Mouse (Mus musculus) adrenal gland, postnatal 36 days (tissue): ENCODE data around the gene Lrp4. TPM values are rescaled to one million over a fixed set of nuclear protein-coding genes. Genes with fewer than 3 reads are reported as not detected.

ENCODE experiments used
- DNase-seq, 2 experiments: peaks; one replicate each; pipeline ENCODE4 v3.0.0; 2021; ENCODE audit warnings: mixed read lengths in 1 of 2
- long read RNA-seq, 2 experiments: library from polyadenylated mRNA; stranded (forward); transcript quantifications; one replicate each; pipeline ENCODE4 v2.0.0; 2021; ENCODE audit warnings: borderline sequencing depth in 2 of 2
- total RNA-seq, 2 experiments: library from RNA; stranded (reverse); gene quantifications; 2 replicates each; pipeline ENCODE4 v1.2.3; 2021

The Lrp4 gene
- 1 to 10 TPM; 4.3 to 4.8 TPM for total RNA-seq
- long read RNA-seq, experiment 1, result 0 reads
- long read RNA-seq, experiment 2, result 0 reads

DNA sequence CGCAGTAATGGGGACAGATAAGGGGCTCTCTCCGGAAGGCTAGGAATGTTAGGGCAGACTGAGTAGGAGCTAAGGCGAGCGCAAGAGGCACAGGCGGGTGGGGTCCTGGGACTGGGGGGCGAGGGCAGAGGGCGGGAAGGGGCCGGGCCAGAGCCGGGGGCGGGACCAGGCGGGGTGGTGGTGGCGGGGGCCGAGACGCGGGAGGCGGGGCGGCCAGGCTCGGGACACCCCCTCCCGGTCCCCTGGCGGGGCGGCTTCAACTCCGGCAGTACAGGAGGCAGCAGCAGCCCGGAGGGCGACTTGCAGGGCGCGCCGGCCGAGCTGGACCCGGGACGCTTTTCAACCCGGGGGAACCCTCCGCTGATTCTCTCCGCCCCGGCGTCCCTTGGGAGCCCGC, at the start of gene Lrp4:
Gene Lrp4 (plus strand): TSS at position 253 of the 397 bp plus-strand sequence.
- peak; percentile 72 to 84 for DNase-seq

DNA sequence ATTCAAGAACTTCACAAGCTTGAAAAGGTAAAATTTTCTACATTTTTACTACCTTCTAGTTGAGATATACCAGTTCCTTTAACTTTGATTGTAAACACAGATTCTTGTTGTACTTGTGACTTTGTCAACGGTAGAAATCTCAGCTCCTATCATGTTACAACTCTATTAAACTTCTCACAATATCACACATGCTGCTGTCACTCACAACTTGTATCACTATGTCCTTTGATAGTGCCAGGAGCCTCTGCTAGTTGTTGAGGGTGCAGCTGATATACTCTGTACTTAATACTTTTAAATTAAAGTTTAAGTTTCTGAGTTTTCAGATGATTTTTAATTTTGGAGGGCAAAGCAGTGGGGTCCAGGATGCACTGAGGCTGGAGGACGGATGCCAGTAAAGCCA, 49.3 kb upstream of the Lrp4 start:
- no peak for DNase-seq

DNA sequence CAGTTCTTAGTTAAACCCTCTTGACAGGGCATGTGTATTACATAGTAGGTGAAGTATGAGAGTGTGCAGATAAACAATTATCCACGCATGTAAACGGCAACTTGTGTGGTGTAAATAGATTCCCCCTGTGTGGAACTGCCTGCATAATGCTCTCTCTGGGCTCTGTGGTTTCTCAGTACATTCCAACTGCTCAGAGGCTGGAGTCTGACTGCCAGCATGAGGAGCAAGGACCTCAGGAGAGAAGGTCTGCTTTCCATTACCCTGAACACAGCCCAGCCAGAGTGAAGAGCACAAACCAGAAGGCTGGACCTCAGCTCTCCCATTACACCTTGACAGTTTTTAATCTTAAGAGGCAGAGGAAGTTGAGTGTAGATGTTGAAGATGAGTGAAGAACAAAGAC, 45.8 kb upstream of the Lrp4 start:
- DNase-seq, result no peak

DNA sequence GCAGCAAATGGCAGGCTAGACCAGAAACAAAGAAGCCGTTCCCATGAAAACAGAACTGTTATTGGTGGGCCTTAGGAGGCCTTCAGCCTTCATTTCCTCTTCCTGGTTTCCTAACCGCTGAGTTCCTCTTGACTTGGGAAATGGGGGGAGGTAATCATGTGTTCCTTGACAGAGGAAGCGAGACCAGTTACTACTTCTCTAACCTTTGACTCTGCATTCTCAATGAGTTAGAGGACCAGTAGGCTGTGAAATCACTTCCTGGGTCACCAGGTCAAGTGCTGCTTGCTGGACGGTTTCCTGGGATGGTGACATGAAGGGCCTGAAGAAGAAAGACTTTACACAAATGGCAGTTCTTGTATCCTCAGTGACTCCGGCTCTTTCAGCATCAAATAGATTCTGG, 45.0 kb upstream of the Lrp4 start:
- DNase-seq, result peak in 1 of 2 experiments; percentile 28

DNA sequence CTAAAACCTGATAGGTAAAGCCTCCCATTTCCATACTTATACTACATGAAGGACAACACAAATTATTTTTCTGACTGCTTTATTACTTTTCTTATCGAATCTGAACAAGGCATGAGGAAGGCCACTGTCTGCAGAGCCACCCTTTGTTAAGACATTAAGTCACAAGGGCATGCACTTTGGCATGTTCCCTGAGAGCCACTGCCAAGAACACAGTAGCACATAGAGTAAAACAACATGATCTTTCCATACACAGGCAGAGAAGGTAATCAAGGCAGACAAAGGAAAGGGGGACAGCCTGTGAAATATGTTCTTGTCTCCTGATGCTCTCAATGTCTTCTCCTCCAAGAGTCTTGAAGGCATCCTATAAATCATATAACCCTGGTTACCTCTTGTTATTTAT, 43.5 kb upstream of the Lrp4 start:
- peak; percentile 17 to 38 for DNase-seq

DNA sequence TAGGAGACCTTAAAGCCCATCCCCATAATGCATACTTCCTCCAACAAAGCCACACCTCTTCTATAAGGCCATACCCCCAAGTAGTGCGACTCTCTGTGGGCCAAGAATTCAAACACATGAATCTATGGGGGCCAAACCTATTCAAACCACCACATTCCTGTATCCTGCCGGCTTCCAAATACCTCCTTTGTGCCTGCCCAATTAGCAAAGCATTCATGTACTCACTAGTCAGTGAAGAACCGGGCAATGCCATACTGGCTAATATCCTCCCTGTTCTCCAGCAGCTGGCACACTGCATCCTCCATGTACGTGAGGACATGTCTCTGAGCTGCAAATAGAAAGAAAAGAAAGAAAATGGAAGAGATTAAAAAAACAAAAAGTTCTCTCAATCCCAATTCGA, 35.7 kb upstream of the Lrp4 start:
- DNase-seq, result no peak

DNA sequence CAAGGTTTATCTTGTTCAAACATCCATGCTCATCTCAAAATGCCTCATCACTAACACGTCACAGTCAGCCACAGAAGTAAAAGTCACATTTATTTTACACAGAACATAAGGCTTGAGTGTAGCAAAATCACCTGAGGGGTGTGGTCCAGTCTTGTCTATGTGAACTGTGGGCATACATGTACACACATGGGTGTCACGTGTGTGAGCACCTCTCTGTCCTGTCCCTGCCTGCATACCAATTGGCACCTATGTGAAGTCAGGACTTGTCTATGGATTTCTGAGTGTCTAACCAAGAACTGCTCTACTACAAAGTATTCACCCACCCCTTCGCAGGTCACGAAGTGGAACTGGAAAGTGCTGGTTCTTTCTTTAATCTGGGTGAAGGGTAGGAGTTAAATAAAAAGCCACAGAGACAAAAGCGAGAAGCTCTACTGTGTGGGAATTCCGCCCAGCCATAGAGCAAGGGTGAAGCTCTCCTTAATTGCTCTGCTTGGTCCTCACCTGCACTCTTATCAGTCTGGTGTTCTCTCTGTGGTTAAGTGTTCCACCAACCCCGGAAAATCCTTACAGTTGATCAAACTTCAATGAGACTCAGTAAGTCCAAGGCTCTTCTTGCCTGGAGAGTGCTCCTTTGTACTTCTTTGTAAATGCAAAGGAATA, 33.1 kb upstream of the Lrp4 start:
- DNase-seq, result no peak

DNA sequence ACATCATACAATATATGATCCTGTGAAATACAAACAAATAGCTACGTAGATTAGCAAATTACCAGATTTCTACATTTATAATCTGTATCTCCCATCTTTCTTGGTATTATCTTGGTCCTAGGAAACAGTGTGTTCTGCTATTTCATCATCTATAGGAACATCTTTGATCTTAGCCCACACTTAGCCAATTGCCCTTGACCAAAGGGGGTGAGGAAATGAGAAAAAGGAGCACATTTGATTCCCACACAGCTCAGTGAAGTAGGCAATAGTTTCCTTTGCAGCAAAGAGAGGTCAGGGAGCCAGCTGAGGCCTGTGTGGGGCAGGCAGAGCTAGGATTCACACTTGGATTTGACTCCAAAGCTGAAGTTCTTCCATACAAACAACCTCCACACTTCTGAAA, 31.0 kb upstream of the Lrp4 start:
- DNase-seq, result no peak

DNA sequence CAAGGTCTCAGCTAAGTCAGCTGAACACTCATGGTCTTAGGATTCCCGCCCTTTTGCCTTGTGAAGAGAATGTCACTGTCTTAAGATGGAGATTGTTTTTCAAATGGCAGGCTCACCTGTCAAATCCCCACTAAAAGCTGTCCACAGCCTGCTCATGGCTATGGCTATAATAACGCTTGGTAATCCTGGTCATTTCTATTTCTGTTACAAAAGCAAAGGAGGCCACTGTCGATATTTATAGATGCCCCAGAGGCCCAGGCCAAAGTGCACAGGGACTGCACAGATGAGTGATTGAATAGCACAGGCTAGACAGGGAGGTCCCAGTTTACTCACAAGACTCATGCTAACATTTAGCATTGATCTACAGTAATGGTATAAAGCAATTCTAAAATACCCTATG, 28.2 kb upstream of the Lrp4 start:
- DNase-seq, result no peak

DNA sequence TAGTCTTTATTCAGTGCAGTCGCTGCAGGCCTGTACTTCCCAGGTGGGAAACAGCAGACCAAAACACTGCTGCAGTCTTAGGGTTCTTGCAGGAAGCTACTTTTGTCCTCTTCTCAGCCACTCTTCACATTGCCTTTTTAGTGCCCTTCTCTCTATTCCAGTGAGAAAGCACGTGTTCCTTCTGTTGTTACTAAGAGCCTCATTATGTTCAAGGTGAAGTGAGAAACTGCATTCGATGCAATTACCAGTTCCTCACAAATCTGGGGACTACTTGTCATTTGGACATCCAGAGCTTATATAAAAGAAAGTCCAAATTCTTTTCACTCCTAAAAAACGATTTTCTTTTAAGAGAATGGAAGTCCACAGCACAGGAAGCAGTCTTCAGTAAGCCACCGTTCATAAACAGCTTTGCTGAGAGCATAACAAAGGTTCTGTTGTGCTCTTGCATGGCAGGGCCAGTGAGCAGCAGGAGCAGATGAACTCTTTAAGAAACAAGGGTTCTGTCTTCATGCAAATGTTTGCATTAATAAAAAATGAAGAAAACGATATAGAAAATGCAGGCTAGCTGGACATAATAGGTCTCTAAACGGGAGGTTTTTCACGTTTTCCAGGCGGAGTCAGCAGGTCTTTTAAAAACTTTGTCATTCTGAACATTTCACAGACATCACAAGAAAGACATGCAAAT, 27.3 kb upstream of the Lrp4 start:
- no peak for DNase-seq

DNA sequence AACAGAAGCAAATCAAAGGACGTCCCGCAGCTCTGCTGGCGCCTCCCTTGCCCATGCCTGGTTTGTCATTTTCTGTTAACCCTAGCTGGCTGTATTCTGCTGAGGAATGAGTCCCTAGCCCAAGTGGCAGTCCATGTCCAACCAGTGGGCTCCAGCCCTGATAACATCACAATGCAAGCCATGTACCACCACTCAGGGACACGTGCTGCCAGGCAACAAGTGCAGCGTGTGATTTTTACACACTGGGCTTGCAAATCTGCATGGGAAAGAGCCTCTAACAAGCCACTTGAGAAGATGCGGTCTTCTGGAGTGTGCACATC, 26.8 kb upstream of the Lrp4 start:
- DNase-seq, result no peak

DNA sequence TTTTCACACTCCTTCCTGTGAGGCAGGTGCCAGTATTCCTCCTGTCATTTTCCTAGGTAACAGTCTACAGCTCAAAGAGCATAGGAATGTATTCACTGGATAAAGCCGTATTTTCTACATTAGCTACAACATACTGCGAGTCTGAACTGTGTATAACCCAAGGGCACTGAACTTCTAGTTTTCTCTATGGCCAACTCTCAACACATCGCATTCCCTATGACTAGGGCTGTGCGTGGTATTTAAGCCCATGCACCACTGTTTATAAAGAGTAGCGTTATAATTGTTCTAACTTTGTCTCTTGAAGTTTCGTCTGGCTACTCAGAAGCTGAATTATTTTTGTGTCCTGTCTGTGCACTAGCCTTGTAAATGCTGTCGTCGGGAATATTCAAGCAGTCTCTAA, 20.6 kb upstream of the Lrp4 start:
- DNase-seq, result no peak

DNA sequence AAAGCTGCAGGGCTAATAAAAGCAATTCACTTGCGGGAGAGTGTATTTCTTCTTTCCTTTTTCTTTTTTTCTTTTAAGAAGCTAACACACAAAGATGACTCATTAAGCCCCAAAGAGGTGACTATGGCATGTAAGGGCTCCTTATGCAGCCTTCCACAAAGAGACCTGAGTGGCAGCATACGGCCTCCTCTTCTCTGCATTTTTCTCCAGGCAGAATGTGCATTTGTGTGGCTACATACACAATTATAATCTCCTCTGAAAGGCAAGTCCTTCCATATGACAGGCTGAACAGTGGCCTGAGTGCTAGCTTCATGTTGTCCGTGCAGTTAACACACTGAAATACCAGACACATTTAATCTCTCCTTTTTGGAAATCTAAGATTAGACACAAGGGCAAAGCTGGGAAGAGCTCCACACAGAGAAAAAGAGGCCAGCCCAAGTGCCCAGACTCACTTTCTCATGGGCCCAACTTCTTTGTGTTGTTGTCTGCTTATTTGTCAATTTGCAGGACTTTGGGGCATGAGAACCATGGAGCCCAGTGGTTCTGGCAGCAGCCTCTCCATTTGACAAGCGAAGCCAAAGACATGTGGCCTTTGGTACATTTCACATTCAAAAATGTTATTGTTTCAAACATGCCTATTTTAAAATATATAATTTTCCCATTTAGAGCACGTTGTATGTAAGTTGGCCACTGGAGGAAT, 20.0 kb upstream of the Lrp4 start:
- no peak for DNase-seq

DNA sequence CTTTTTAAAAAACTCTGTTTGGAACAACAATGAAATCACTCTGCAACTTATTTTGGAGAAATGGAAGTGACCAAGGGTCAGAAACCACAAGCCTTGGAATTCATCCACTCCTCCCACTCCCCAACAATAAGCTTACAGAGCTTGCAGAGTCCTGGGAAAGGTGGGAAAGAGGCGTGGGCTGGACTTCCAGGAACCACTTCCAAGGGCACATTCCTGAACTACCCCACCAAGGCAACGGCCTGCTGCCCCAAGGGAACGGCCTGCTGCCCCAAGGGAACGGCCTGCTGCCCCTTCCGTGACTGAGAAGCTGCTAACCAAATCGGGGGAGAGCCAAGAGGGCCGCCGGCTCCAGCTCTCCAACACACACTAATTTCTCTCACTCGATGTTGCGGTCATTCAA, 18.0 kb upstream of the Lrp4 start:
- no peak for DNase-seq

DNA sequence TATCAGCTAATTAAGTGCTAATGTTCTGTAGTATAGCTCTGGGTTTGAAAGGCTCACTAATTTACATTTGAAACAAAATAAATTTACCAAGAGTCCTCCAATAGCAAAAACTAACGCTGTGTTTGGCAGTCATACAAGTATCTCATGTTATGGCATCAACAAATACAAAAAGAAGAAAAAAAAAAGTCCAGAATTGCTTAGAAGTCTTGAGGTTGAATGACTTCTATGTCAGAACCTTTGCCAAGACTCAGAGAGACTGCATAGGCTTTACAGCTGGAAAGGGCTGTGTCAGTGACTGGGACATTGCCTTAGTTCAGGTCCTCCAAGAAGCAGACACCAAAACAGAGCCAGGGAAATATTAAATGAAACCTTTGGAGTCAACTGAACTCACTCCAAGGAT, 17.4 kb upstream of the Lrp4 start:
- DNase-seq, result no peak

DNA sequence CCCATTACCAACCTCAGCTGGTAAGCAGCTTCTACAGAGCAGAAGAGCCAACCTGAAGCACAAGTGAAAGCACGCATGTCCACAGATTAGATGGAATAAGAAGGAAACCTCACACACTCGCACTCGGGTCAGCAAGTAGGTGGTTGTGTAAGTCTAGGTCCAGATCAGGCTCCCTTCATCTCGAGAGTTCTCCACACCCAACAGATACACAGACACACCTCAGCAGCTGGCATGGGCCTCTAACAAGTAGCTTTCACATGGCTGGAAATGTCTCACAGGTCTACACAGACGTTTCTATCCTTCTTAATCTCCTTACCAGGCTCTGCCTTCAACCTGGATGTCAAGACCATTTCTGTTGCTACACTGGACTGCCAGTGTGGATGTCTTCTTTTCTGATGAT, 16.6 kb upstream of the Lrp4 start:
- no peak for DNase-seq

DNA sequence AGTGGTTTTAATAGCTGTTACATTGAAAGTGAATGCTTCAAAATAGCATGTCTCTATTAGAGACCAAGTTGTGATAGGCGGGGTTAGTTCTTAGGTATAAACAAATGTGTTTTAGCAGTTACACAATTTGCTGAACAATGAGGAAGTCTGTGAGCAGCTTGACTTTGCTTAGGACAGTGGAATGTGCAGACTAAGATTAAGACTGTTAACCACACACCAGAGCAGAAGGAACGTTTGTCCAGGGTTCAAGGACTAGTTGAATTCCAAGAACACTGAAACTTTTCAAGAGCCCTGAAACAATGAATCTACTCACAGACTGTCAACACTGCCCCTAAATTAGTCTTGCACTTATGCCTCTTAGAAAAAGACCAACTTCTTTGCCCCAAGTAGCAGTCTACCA, 15.6 kb upstream of the Lrp4 start:
- DNase-seq, result no peak

DNA sequence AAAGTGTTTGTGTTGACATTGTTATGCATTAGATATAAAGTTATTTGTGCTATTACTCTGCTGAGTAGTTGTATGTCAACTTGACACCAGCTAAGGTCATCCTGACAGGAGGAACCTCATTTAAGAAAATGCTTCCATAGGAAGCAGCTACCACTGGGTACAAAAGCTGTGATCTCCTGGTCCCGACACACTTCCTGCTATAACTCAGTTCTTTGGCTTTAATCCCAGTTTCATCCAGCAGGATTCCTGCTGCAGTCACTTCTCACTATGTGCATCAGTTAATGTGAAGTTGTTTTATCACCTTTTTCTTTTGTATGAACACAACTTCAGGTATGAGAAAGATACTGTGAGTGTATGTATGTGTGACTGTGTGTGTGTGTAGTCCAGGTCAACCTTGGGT, 15.1 kb upstream of the Lrp4 start:
- DNase-seq, result no peak

DNA sequence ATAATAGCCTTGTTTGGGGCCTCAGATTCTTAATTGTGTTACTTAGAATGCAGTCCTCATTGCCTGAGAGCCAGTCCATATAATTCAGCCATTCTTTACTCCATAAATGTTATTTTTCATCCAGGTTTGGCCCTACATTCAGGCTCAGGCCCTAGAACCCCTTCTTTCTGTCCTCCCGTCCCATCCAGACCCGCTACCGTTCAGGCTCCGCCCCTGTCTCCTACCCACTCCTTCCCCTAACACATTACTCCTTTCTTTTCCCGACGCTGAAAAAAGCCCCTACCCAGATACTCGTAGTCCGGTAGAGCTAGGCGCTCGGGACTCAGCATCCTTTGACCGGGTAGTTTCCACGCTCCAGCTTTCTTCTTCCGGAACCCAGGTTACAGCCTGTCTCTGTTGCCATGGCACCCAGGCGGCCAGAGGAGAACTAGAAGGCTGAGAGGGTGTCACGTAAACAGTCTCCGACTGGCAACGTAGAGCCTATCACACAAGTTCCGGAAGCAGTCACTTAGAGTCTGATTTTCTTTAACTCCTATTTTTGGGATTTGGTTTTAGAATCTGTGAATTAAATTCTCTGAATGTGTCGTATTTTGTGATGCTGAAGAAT, 12.9 kb upstream of the Lrp4 start, which contains the start of gene 1110051M20Rik:
Gene 1110051M20Rik (minus strand): TSS at position 419 of the 607 bp plus-strand sequence.
- DNase-seq, result peak; percentile 87 to 91

DNA sequence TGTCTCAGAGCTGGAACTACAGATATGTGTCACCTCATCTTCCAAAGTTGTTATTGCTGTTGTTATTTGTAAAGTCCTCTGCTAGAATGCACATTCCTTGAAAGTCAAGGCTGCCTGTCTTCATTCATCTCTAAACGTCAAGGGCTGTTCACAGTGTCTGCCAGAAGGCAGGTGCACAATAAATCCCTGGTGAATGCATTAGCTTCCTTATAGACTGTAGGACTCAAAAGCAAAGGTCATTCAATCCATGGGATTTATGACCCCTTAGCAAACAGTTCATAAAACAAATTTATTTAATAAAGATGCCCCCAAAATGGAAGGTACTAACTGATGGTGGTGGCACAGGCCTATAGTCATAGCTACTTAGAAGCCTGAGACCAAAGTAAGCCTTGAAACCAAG, 7.6 kb upstream of the Lrp4 start:
- no peak for DNase-seq

DNA sequence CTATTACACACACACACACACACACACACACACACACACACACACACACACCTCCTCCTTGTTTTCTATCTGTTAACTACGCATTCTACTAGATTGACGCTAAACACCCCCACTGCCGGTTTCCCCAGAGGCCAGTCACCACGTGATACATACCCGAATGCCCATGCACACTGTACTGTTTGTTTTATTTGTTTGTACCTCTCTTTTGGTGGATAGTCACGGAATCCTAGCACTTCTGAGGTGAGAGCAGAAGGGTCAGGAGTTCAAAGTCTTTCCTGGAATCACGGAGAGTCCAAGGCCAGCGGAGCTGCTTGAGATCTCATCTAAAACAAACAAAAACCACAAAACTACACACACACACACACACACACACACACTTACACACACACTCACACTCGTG, 7.0 kb upstream of the Lrp4 start:
- DNase-seq, result no peak

DNA sequence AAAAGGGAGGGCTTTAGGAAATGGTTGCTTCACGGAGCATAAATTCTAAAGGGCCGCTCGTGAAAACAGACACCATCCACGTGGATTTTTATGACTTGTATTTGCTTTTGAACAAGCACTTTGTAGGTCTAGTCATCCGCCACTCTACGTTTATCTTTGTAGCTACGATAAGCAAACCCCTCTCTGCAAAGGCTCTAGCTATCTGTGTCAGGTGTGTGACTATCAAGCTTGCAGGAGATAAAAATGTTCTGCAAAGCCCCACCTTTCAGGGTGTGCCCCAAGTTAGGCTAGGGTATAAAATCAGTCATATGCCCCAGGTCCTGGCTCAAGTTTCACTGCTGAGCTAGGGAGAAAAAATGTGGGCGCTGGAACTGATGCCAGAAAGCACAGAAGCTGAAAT, 4.7 kb upstream of the Lrp4 start:
- DNase-seq, result no peak
